Mouse (Mus musculus): ENCODE data around the gene Trem2. TPM values are rescaled to one million over a fixed set of nuclear protein-coding genes. Genes with fewer than 3 reads are reported as not detected.
"Not testable (repeated sequence)": the region's sequence is repeated elsewhere in the genome, so short reads cannot be mapped to it uniquely, and the experiment has no call there.

Trem2 gene
- total and polyA plus RNA-seq, 3 experiments, result not detected

DNA sequence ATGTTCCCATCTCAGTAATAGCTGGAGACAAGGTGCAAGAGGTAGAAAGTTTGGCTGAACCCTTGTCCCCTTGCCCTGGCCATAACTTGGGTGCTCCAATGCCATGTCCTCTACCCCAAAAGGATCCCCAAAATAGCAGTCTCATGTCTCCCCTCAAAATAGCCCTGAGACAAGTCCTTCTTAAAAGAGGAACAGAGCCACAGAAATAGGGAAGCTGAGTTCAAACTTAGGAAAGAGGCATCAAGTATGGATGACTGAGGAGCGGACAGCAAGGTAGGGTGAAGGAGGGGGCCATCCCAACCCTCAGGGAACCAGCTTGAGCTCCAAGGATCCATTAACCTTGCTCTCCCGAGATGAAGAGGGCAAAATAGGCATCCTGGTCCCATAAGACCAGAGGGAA, 1.1 kb downstream of the Trem2 start:
- in situ Hi-C loops (cut with MboI; ENCODE audit: low pct_ligation_motif_present, low pct_unique_long_range_greater_than_20kb, low sequenced_read_pairs) (no loop called here), dilution Hi-C loops (cut with MboI; ENCODE audit: extremely low pct_ligation_motif_present, extremely low pct_unique_long_range_greater_than_20kb, low sequenced_read_pairs) (no loop called here)
- H3K4me3 ChIP-seq (replicated peaks in 1 of 3; ENCODE audit: low read depth in 2 of 3, low read length in 2 of 3, poor library complexity in 1 of 3), result no peak overlapping the region
- no peaks in the 10 kb centered on the region for H3K79me2 ChIP-seq (replicated peaks; ENCODE audit: control insufficient read depth, extremely low read depth, insufficient read depth, poor library complexity, severe bottlenecking)
- peaks cover 0 to 20% of the 10 kb centered on the region in 2 experiments; a peak in 2 of 4 replicates for H3K4me1 ChIP-seq (ENCODE audit: control insufficient read depth in 1 of 2, insufficient read depth in 2 of 2)
- no peak overlapping the region for H3K27ac ChIP-seq (ENCODE audit: insufficient read depth, low read depth)
- H3K9me3 ChIP-seq (replicated peaks; ENCODE audit: low read length), result no peaks in the 10 kb centered on the region
- peaks cover 2% of the 10 kb centered on the region for H3K27me3 ChIP-seq (replicated peaks)
- no peak overlapping the region for H3K9ac ChIP-seq (ENCODE audit: insufficient read depth, low read depth)
- no peak for TF ChIP-seq E2F4 (IDR thresholded peaks at IDR 0.05; ENCODE audit: insufficient replicate concordance, low read depth, low read length)
- no peak for TF ChIP-seq MAZ (IDR thresholded peaks at IDR 0.05; ENCODE audit: low read depth, low read length)
- no peak for TF ChIP-seq CHD2 (IDR thresholded peaks at IDR 0.05; ENCODE audit: low read length)
- TF ChIP-seq HCFC1 (IDR thresholded peaks at IDR 0.05; ENCODE audit: low read depth, low read length), result no peak
- TF ChIP-seq EP300 (IDR thresholded peaks at IDR 0.05; ENCODE audit: low read length), result no peak
- no peak for TF ChIP-seq KAT2A (IDR thresholded peaks at IDR 0.05; ENCODE audit: insufficient replicate concordance, low read length)
- no peak for TF ChIP-seq SIN3A (IDR thresholded peaks at IDR 0.05; ENCODE audit: low read length)
- no peak for TF ChIP-seq USF2 (conservative IDR thresholded peaks at IDR 0.05; ENCODE audit: low read depth, low read length)
- TF ChIP-seq MYC (IDR thresholded peaks at IDR 0.05; ENCODE audit: low read depth, low read length), result no peak
- TF ChIP-seq ZNF384 (IDR thresholded peaks at IDR 0.05; ENCODE audit: low read depth, low read length), result no peak
- TF ChIP-seq ELF1 (IDR thresholded peaks at IDR 0.05; ENCODE audit: low read depth, low read length), result no peak
- no peak for TF ChIP-seq UBTF (IDR thresholded peaks at IDR 0.05; ENCODE audit: low read depth, low read length)
- H3K4me2 ChIP-seq (ENCODE audit: insufficient read depth, low read depth, poor library complexity, severe bottlenecking), result no peak overlapping the region
- DNase-seq (ENCODE audit: extremely low read depth), result no peak
- H3K36me3 ChIP-seq (replicated peaks in 1 of 2; ENCODE audit: control insufficient read depth in 1 of 2, insufficient read depth in 1 of 2, low read length in 1 of 2), result no peaks in the 10 kb centered on the region

DNA sequence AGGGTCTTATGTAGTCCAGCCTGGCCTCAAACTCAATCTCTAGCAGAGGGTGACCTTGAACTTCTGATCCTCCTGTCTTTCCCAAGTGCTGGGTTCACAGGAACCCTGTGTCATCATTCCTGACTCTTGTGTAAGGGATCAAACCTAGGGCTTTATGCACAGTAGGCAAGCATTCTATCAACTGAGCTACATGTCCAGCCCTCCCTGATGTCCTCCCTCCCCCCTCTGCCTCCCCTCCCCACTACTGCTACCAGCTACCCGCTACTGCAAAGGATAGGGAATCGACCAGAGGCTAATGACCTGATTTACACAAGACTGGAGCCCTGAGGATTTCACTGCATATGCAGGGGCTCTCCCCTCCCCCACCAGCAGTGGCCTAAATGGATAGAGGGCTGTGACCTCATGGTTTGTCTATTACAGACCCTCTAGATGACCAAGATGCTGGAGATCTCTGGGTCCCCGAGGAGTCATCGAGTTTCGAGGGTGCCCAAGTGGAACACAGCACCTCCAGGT, 4.5 kb downstream of the Trem2 start:
- H3K27ac ChIP-seq (ENCODE audit: insufficient read depth, low read depth), result no peak overlapping the region
- no peak overlapping the region for H3K4me2 ChIP-seq (ENCODE audit: insufficient read depth, low read depth, poor library complexity, severe bottlenecking)
- no peak overlapping the region for H3K4me3 ChIP-seq (replicated peaks in 1 of 3; ENCODE audit: low read depth in 2 of 3, low read length in 2 of 3, poor library complexity in 1 of 3)
- H3K9ac ChIP-seq (ENCODE audit: insufficient read depth, low read depth), result no peak overlapping the region
- no peaks in the 10 kb centered on the region for H3K36me3 ChIP-seq (replicated peaks in 1 of 2; ENCODE audit: control insufficient read depth in 1 of 2, insufficient read depth in 1 of 2, low read length in 1 of 2)
- H3K9me3 ChIP-seq (replicated peaks; ENCODE audit: low read length), result no peaks in the 10 kb centered on the region
- H3K27me3 ChIP-seq (replicated peaks), result peaks cover 2% of the 10 kb centered on the region
- TF ChIP-seq CHD2 (IDR thresholded peaks at IDR 0.05; ENCODE audit: low read length) (no peak), KAT2A (IDR thresholded peaks at IDR 0.05; ENCODE audit: insufficient replicate concordance, low read length) (no peak), NELFE (IDR thresholded peaks at IDR 0.05; ENCODE audit: low read depth, low read length) (no peak), RCOR1 (conservative IDR thresholded peaks at IDR 0.05; ENCODE audit: low read depth, low read length) (no peak), SIN3A (IDR thresholded peaks at IDR 0.05; ENCODE audit: low read length) (no peak), TCF12 (IDR thresholded peaks at IDR 0.05; ENCODE audit: low read depth, low read length) (no peak), CTCF (conservative IDR thresholded peaks at IDR 0.05 in 1 of 2, IDR thresholded peaks at IDR 0.05 in 1 of 2; ENCODE audit: low read depth in 2 of 2, low read length in 2 of 2) (no peak), MAFK (IDR thresholded peaks at IDR 0.05; ENCODE audit: insufficient replicate concordance, low read length) (no peak), ZC3H11A (IDR thresholded peaks at IDR 0.05; ENCODE audit: low read depth, low read length) (no peak), MXI1 (IDR thresholded peaks at IDR 0.05; ENCODE audit: low read depth, low read length) (no peak)
- H3K4me1 ChIP-seq (ENCODE audit: control insufficient read depth in 1 of 2, insufficient read depth in 2 of 2), result peaks cover 2 to 9% of the 10 kb centered on the region in 2 experiments; a peak in 3 of 4 replicates
- no peaks in the 10 kb centered on the region for H3K79me2 ChIP-seq (replicated peaks; ENCODE audit: control insufficient read depth, extremely low read depth, insufficient read depth, poor library complexity, severe bottlenecking)
- dilution Hi-C loops (cut with MboI; ENCODE audit: extremely low pct_ligation_motif_present, extremely low pct_unique_long_range_greater_than_20kb, low sequenced_read_pairs), result no loop called here
- DNase-seq (ENCODE audit: extremely low read depth), result no peak
- in situ Hi-C loops (cut with MboI; ENCODE audit: low pct_ligation_motif_present, low pct_unique_long_range_greater_than_20kb, low sequenced_read_pairs), result no loop called here

DNA sequence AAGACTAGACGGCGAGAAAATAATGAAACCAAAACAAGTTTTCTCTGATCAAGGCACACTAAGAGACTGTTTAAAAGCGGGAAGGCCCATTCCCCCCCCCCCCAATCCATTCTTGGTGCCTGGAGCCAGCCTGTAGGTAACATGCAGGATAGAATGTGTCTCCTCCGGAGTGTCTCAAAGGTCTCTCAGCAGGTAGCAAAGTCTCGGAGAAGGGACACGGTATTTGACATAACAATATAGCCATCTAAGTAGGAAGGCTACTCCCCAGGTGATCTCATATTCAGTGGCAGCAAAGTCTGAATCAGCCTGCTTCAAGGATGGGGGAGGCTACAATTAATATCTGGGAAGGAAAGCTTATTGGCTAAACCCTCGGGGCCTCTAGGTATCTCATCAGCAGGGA, 6.8 kb downstream of the Trem2 start:
- H3K36me3 ChIP-seq (replicated peaks in 1 of 2; ENCODE audit: control insufficient read depth in 1 of 2, insufficient read depth in 1 of 2, low read length in 1 of 2); H3K4me2 ChIP-seq (ENCODE audit: insufficient read depth, low read depth, poor library complexity, severe bottlenecking); H3K4me3 ChIP-seq (replicated peaks in 1 of 3; ENCODE audit: low read depth in 2 of 3, low read length in 2 of 3, poor library complexity in 1 of 3); H3K27ac ChIP-seq (ENCODE audit: insufficient read depth, low read depth); H3K9me3 ChIP-seq (replicated peaks; ENCODE audit: low read length); H3K9ac ChIP-seq (ENCODE audit: insufficient read depth, low read depth); DNase-seq (ENCODE audit: extremely low read depth); dilution Hi-C loops (cut with MboI; ENCODE audit: extremely low pct_ligation_motif_present, extremely low pct_unique_long_range_greater_than_20kb, low sequenced_read_pairs); H3K4me1 ChIP-seq (ENCODE audit: control insufficient read depth in 1 of 2, insufficient read depth in 2 of 2); H3K27me3 ChIP-seq (replicated peaks); in situ Hi-C loops (cut with MboI; ENCODE audit: low pct_ligation_motif_present, low pct_unique_long_range_greater_than_20kb, low sequenced_read_pairs); H3K79me2 ChIP-seq (replicated peaks; ENCODE audit: control insufficient read depth, extremely low read depth, insufficient read depth, poor library complexity, severe bottlenecking): not testable (repeated sequence)

All from CH12.LX (cell line).